Mouse (Mus musculus): Measurements from ENCODE around the gene Gm3625. TPM values are rescaled to one million over a fixed set of nuclear protein-coding genes. Genes with fewer than 3 reads are reported as not detected.
"Not testable (repeated sequence)": the region's sequence is repeated elsewhere in the genome, so short reads cannot be mapped to it uniquely, and the experiment has no call there.

Gene Gm3625
- polyA plus RNA-seq, 1 experiment from 2014 or later: not detected

DNA sequence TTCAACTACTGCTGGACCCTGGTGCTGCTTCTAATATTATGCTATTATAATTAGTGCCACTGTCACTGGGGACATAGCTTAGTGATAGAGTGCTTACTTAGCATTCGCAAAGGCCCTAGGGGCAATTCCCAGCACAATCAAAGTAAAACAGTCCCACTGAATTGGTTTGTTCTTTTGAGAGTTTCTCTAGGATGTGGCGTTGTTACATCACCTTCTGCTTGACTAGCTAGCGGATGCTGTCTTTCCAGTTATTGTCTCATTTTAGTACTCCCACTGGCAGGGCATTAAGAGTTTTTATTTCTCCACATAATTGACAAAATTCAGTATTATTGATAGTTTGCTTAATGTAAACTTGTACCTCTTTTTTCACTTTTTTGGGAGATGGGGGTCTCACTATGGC lies 34.7 kb downstream of the Gm3625 start:
- Histone ChIP-seq H3K9ac (ENCODE audit: low read depth, low read length) (no peak overlapping the region), H3K4me3 (replicated peaks; ENCODE audit: low read depth, low read length) (no peak overlapping the region), H3K4me1 (replicated peaks; ENCODE audit: insufficient read depth, low read length) (0 out of 2 replicates have a peak, but pooled peaks cover 6% of the 10 kb centered on the region), H3K9me3 (replicated peaks; ENCODE audit: low read length) (no peaks in the 10 kb centered on the region), H3K36me3 (ENCODE audit: insufficient read depth, low read length) (no peaks in the 10 kb centered on the region), H3K27ac (no peak overlapping the region), H3K4me2 (ENCODE audit: low read length) (no peak overlapping the region), H3K27me3 (ENCODE audit: insufficient read depth, low read length) (no peaks in the 10 kb centered on the region)
- ATAC-seq (replicated peaks; ENCODE audit: low FRiP score, low read depth): no peak
- TF ChIP-seq CTCF (IDR thresholded peaks at IDR 0.05; ENCODE audit: low read depth): no peak
- no peak for DNase-seq (ENCODE audit: low spot score)
- 91% methylated on average over 3 of the region's 3 CpGs for WGBS

DNA sequence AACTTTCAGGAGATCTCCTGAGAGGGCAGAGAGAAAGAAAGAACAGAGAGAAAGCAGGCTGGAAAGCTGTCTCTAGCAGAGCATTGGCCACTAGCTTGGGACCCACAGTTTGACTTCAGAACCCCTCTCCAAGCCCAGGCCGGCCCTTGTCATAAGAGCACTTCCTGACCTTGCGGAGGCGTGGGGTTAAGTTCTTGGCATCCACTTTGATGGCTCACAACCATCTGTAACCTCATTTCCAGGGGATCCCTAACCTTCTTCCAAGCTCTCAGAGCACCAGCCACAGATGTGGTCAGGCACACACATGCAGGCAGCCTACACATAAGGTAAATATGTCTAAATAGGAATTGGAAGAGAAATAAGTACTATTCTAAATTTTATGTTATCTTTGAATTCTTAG lies 35.3 kb downstream of the Gm3625 start:
- DNase-seq (ENCODE audit: low spot score): no peak
- H3K27me3 ChIP-seq (ENCODE audit: insufficient read depth, low read length): no peaks in the 10 kb centered on the region
- H3K9me3 ChIP-seq (replicated peaks; ENCODE audit: low read length): no peaks in the 10 kb centered on the region
- H3K36me3 ChIP-seq (ENCODE audit: insufficient read depth, low read length): no peaks in the 10 kb centered on the region
- no peak overlapping the region for H3K4me3 ChIP-seq (replicated peaks; ENCODE audit: low read depth, low read length)
- ATAC-seq (replicated peaks; ENCODE audit: low FRiP score, low read depth): no peak
- H3K4me1 ChIP-seq (replicated peaks; ENCODE audit: insufficient read depth, low read length): 0 out of 2 replicates have a peak, but pooled peaks cover 6% of the 10 kb centered on the region
- no peak for TF ChIP-seq CTCF (IDR thresholded peaks at IDR 0.05; ENCODE audit: low read depth)
- WGBS: 54% methylated on average over 3 of the region's 3 CpGs
- no peak overlapping the region for H3K9ac ChIP-seq (ENCODE audit: low read depth, low read length)
- H3K4me2 ChIP-seq (ENCODE audit: low read length): no peak overlapping the region
- H3K27ac ChIP-seq: no peak overlapping the region

DNA sequence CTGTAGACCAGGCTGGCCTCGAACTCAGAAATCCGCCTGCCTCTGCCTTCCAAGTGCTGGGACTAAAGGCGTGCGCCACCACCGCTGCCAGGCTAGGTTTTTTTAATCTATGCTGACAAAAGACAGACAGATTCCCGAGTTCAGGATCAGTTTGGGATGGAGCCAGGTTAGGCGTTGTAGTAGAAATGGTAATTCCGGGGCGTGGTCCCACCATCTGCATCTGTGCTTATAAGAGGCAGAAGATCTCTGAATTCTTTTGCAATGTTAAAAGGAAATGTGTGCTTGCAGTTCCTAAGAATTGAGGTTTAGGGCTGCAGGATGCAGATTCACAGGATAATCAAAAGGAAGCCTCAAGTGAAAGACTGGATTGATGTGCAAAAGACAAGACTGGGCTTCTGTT lies 35.8 kb downstream of the Gm3625 start:
- Histone ChIP-seq H3K4me1 (replicated peaks; ENCODE audit: insufficient read depth, low read length) (0 out of 2 replicates have a peak, but pooled peaks cover 6% of the 10 kb centered on the region), H3K36me3 (ENCODE audit: insufficient read depth, low read length) (no peaks in the 10 kb centered on the region), H3K9me3 (replicated peaks; ENCODE audit: low read length) (no peaks in the 10 kb centered on the region), H3K9ac (ENCODE audit: low read depth, low read length) (no peak overlapping the region), H3K27ac (no peak overlapping the region), H3K27me3 (ENCODE audit: insufficient read depth, low read length) (no peaks in the 10 kb centered on the region), H3K4me2 (ENCODE audit: low read length) (no peak overlapping the region), H3K4me3 (replicated peaks; ENCODE audit: low read depth, low read length) (no peak overlapping the region)
- WGBS: 87% methylated on average over 9 of the region's 9 CpGs
- TF ChIP-seq CTCF (IDR thresholded peaks at IDR 0.05; ENCODE audit: low read depth): no peak
- ATAC-seq (replicated peaks; ENCODE audit: low FRiP score, low read depth) (no peak), DNase-seq (ENCODE audit: low spot score) (no peak)

DNA sequence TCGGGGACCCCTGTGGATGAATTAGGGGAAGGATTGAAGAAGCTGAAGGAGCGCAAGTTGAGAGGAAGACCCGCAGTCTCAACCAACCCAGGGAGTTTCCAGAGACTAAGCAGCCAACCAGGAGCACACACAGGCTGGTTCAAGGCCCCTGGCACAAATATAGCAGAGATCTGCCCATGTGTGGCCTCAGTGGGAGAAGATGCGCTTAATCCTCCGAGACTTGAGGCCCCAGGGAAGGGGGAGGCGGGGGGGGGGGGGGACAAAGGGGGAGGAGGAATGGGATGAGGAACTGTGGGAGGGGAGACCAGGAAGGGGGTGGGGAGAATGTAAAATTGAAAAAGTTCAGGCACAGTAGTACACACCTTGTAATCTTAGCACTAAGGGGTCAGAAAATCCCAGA lies 37.3 kb downstream of the Gm3625 start:
- H3K27me3 ChIP-seq (ENCODE audit: insufficient read depth, low read length): no peaks in the 10 kb centered on the region
- H3K9me3 ChIP-seq (replicated peaks; ENCODE audit: low read length): no peaks in the 10 kb centered on the region
- H3K36me3 ChIP-seq (ENCODE audit: insufficient read depth, low read length): no peaks in the 10 kb centered on the region
- 0 out of 2 replicates have a peak, but pooled peaks cover 6% of the 10 kb centered on the region for H3K4me1 ChIP-seq (replicated peaks; ENCODE audit: insufficient read depth, low read length)
- no peak overlapping the region for H3K4me2 ChIP-seq (ENCODE audit: low read length)
- 70% methylated on average over 5 of the region's 6 CpGs for WGBS
- no peak overlapping the region for H3K4me3 ChIP-seq (replicated peaks; ENCODE audit: low read depth, low read length)
- H3K27ac ChIP-seq: no peak overlapping the region
- DNase-seq (ENCODE audit: low spot score) (no peak), ATAC-seq (replicated peaks; ENCODE audit: low FRiP score, low read depth) (no peak)
- H3K9ac ChIP-seq (ENCODE audit: low read depth, low read length): no peak overlapping the region
- TF ChIP-seq CTCF (IDR thresholded peaks at IDR 0.05; ENCODE audit: low read depth): no peak

DNA sequence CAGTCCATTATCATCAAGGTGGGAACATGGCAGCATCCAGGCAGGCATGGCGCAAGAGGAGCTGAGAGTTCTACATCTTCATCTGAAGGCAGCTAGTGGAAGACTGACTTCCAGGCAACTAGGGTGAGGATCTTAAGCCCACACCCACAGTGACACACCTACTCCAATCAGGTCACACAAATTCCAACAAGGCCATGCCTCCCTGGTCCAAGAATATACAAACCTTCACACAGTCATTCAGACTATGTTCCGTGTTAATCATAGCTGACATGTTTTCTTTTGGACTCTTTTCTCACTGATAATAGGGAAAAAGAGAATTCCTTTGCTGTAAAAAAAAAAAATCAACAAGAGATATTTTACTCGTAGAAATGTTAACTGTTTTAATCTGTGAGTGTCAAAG lies 39.0 kb downstream of the Gm3625 start:
- H3K9ac ChIP-seq (ENCODE audit: low read depth, low read length); DNase-seq (ENCODE audit: low spot score); H3K4me2 ChIP-seq (ENCODE audit: low read length); ATAC-seq (replicated peaks; ENCODE audit: low FRiP score, low read depth); H3K9me3 ChIP-seq (replicated peaks; ENCODE audit: low read length); H3K36me3 ChIP-seq (ENCODE audit: insufficient read depth, low read length); H3K27me3 ChIP-seq (ENCODE audit: insufficient read depth, low read length); H3K27ac ChIP-seq; H3K4me3 ChIP-seq (replicated peaks; ENCODE audit: low read depth, low read length); H3K4me1 ChIP-seq (replicated peaks; ENCODE audit: insufficient read depth, low read length): not testable (repeated sequence)
- 79% methylated on average over 3 of the region's 3 CpGs for WGBS

DNA sequence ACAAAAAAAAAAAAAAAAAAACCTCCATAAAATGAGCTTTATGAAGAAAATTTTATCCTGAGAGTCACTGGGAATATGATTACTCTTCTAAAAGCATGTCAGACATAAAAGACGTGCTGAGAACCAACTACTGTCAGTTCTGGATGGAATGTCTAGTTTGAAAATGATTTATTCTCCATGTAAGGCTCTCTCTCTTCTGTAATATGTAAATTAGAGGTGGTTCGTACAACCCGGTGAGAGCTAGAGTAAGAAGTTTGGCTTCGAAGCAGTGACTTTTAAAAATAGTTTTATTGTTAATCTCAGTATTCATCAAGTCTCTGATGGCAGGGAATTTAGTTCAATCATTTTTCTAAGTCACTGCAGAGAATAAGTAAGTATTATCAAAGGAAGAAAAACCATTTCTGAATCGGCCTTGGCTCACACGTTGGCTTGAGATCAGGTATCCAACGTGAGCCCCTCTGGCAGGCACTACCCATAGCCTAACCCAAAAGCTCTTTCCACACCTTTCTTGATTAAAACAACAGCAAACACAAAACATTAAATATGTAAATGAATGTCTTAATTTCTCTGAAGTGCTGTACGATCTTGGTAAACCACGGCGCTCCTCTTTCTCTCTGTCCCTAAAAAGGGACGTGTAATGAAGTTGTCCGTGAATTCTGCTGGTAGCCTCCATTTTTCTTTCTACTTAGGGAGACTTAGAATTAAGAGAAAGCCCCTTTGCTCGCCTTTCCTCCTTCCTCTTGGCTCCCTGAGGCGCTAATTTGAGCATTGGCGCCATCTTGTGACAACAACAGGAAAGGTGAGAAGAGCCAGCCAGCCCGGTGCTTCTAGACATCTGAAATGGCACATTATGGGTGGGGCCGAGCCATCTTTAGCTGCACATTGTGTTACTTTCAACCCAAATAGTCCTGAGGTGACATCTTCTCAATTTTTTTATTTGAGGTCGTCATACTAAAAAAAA lies 44.4 kb downstream of the Gm3625 start:
- Histone ChIP-seq H3K4me2 (ENCODE audit: low read length) (peak overlapping the region; percentile 47), H3K9me3 (replicated peaks; ENCODE audit: low read length) (no peaks in the 10 kb centered on the region), H3K4me1 (replicated peaks; ENCODE audit: insufficient read depth, low read length) (no peaks in the 10 kb centered on the region), H3K4me3 (replicated peaks; ENCODE audit: low read depth, low read length) (0 out of 2 replicates have a peak overlapping the region, but pooled peaks have one; percentile 16), H3K9ac (ENCODE audit: low read depth, low read length) (no peak overlapping the region; the same call in 1 of the 2 replicates), H3K36me3 (ENCODE audit: insufficient read depth, low read length) (no peaks in the 10 kb centered on the region), H3K27ac (no peak overlapping the region), H3K27me3 (ENCODE audit: insufficient read depth, low read length) (no peaks in the 10 kb centered on the region)
- peak; percentile 88 for TF ChIP-seq CTCF (IDR thresholded peaks at IDR 0.05; ENCODE audit: low read depth)
- peak; percentile 40; the same call in 1 of the 2 replicates for ATAC-seq (replicated peaks; ENCODE audit: low FRiP score, low read depth)
- peak; percentile 96 for DNase-seq (ENCODE audit: low spot score)
- 17% methylated on average over 18 of the region's 18 CpGs for WGBS

Measured in kidney, postnatal 0 days (tissue).